Mouse (Mus musculus): ENCODE data around the gene S100a3. TPM values are rescaled to one million over a fixed set of nuclear protein-coding genes. Genes with fewer than 3 reads are reported as not detected.

The S100a3 gene
- not detected in 2 replicates for polyA plus RNA-seq (2016; fragmentation: Nextera tagmentation; extraction: Ambion mirVana)

GRCm38 (mm10) chr3:90560008-90560628 lies at the start of gene S100a3:
Gene S100a3, plus strand, starts transcription at chr3:90560578.
- Histone ChIP-seq H3K4me1 (peaks cover 8% of the 10 kb centered on the region), H3K27me3 (ENCODE audit: low read depth, poor library complexity, severe bottlenecking) (no peaks in the 10 kb centered on the region), H3K4me3 (no peak within 1 kb of the TSS), H3K36me3 (no peaks in the 10 kb centered on the region), H3K27ac (replicated peaks) (no peak within 1 kb of the TSS), H3K9me3 (replicated peaks) (no peaks in the 10 kb centered on the region)
- DNase-seq (ENCODE audit: low spot score) = no peak
- WGBS = 85% methylated on average over 6 of the region's 6 CpGs

- H3K9me3 ChIP-seq (replicated peaks) = no peaks in the 10 kb centered on the region
- DNase-seq (ENCODE audit: low spot score) = no peak
- peaks cover 36% of the 10 kb centered on the region for H3K4me1 ChIP-seq
- 83% methylated on average over 5 of the region's 5 CpGs for WGBS
- H3K4me3 ChIP-seq = no peak overlapping the region
- H3K27ac ChIP-seq (replicated peaks) = no peak overlapping the region
- peaks cover 5% of the 10 kb centered on the region for H3K36me3 ChIP-seq
- H3K27me3 ChIP-seq (ENCODE audit: low read depth, poor library complexity, severe bottlenecking) = peaks cover 54% of the 10 kb centered on the region
Measured at GRCm38 (mm10) chr3:90512276-90512675, 48.1 kb upstream of the S100a3 start.

- DNase-seq (ENCODE audit: low spot score) = no peak
- Histone ChIP-seq H3K4me1 (peaks cover 28% of the 10 kb centered on the region), H3K36me3 (no peaks in the 10 kb centered on the region), H3K27me3 (ENCODE audit: low read depth, poor library complexity, severe bottlenecking) (peaks cover 54% of the 10 kb centered on the region), H3K4me3 (no peak overlapping the region), H3K27ac (replicated peaks) (no peak overlapping the region), H3K9me3 (replicated peaks) (no peaks in the 10 kb centered on the region)
- WGBS = 79% methylated on average over 9 of the region's 9 CpGs
Measured at GRCm38 (mm10) chr3:90512948-90513642, 47.3 kb upstream of the S100a3 start.

GRCm38 (mm10) chr3:90513796-90514590 lies 46.4 kb upstream of the S100a3 start, which contains the start of the genes S100a1 and S100a13:
Gene S100a1, minus strand, starts transcription at chr3:90514392.
Gene S100a13, plus strand, starts transcription at chr3:90514435.
- Histone ChIP-seq H3K27ac (replicated peaks) (peak within 1 kb of the TSS; percentile 49; the same call in 1 of the 2 replicates), H3K36me3 (no peaks in the 10 kb centered on the region), H3K27me3 (ENCODE audit: low read depth, poor library complexity, severe bottlenecking) (peaks cover 54% of the 10 kb centered on the region), H3K4me1 (peaks cover 26% of the 10 kb centered on the region), H3K4me3 (peak within 1 kb of the TSS; percentile 57), H3K9me3 (replicated peaks) (no peaks in the 10 kb centered on the region)
- WGBS = 5% methylated on average over 25 of the region's 25 CpGs
- peak; percentile 43 for DNase-seq (ENCODE audit: low spot score)

DNA sequence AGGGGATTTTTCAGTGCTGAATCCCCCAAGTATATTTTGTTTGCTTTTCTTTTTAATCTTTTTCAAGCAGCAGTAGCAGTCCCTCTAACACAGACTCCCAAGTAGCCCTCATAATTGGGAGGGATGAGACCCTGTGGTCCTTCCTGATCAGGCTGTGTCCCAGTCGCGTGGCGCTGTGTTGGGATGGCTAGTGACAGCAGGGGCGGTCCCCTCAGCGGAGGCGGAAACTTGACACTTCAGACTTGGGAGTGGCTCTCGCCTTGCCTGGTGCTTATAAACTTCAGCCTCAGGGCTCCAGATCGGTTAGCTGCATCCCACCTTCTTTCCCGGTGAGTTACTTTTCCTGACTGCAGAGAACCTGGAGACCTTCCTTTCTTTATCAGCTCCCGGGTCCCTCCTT lies 45.7 kb upstream of the S100a3 start:
- Histone ChIP-seq H3K27me3 (ENCODE audit: low read depth, poor library complexity, severe bottlenecking) (peaks cover 54% of the 10 kb centered on the region), H3K27ac (replicated peaks) (peak overlapping the region; percentile 49; the same call in 1 of the 2 replicates), H3K4me1 (peaks cover 24% of the 10 kb centered on the region), H3K36me3 (no peaks in the 10 kb centered on the region), H3K4me3 (peak overlapping the region; percentile 57), H3K9me3 (replicated peaks) (no peaks in the 10 kb centered on the region)
- under 1% methylated on average over 10 of the region's 10 CpGs for whole genome bisulfite sequencing
- DNase-seq (ENCODE audit: low spot score) = peak; percentile 73

GRCm38 (mm10) chr3:90515242-90515641 lies 45.1 kb upstream of the S100a3 start:
- Histone ChIP-seq H3K27me3 (ENCODE audit: low read depth, poor library complexity, severe bottlenecking) (peaks cover 54% of the 10 kb centered on the region), H3K36me3 (no peaks in the 10 kb centered on the region), H3K4me3 (peak overlapping the region; percentile 57), H3K9me3 (replicated peaks) (no peaks in the 10 kb centered on the region), H3K4me1 (peaks cover 23% of the 10 kb centered on the region), H3K27ac (replicated peaks) (no peak overlapping the region)
- WGBS = 57% methylated on average over 1 of the region's 1 CpGs
- DNase-seq (ENCODE audit: low spot score) = no peak

DNA sequence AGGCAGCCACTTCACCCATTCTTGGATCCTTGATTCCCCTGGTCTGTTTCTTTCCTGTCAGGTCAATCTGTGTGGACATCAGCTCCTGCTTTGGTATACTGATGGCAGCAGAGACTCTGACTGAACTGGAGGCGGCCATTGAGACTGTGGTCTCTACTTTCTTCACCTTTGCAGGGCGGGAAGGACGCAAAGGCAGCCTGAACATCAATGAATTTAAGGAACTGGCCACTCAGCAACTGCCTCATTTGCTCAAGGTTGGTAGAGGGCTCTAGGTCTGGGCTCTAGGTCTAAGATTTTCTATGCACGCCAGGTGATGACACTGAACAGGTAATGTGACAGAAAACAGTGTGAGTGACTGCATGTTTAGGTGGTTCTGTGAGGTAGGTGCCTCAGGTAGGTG lies 44.6 kb upstream of the S100a3 start:
- Histone ChIP-seq H3K36me3 (no peaks in the 10 kb centered on the region), H3K27me3 (ENCODE audit: low read depth, poor library complexity, severe bottlenecking) (peaks cover 54% of the 10 kb centered on the region), H3K4me1 (peaks cover 23% of the 10 kb centered on the region), H3K27ac (replicated peaks) (no peak overlapping the region), H3K9me3 (replicated peaks) (no peaks in the 10 kb centered on the region), H3K4me3 (no peak overlapping the region)
- DNase-seq (ENCODE audit: low spot score) = no peak
- WGBS = 87% methylated on average over 4 of the region's 4 CpGs

DNA sequence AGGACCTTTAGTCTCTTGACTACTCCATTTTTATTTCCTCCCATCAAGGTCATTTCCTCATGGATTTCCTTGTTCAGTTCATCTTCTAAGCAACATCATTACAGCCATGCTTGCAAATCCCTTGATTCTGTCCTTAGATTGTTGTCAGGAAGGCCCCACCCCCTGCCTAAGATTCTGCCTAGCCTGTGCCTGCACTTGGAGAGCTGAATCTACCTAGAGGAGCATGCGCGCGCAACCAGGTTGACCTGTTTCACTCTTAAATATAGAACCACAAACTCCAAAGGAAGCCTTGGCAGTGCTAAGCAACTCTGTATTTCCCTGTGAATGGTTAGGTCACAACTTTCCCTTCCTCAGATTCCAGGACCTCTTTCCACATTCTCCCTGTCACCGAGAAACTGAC lies 42.7 kb upstream of the S100a3 start:
- WGBS = 87% methylated on average over 4 of the region's 4 CpGs

DNA sequence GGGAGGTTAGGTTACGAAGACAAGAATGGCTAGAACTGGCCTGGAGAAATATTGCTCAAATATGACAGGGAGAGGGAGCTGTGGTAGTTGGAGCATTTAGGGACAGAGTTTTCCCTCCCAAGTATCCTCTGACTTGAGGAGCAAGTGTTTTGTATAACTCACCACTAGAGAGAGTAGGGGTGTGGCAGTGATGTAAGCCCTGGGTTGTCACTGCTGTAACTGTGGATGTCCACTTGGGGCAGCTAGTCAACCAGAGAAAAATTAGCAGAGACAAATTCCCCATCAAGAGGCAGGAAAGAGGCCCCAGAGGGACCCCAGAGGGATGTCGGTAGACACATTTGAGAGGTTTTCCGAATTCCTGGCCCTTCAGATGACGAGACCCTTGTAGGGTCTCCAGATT lies 35.0 kb upstream of the S100a3 start:
- no peak overlapping the region for H3K4me3 ChIP-seq

More for the DNA sequence above, 42.7 kb upstream of the S100a3 start:
- Histone ChIP-seq H3K36me3 (no peaks in the 10 kb centered on the region), H3K27me3 (ENCODE audit: low read depth, poor library complexity, severe bottlenecking) (peaks cover 37% of the 10 kb centered on the region), H3K4me1 (peaks cover 23% of the 10 kb centered on the region), H3K9me3 (replicated peaks) (no peaks in the 10 kb centered on the region), H3K4me3 (no peak overlapping the region), H3K27ac (replicated peaks) (no peak overlapping the region)
- no peak for DNase-seq (ENCODE audit: low spot score)

DNA sequence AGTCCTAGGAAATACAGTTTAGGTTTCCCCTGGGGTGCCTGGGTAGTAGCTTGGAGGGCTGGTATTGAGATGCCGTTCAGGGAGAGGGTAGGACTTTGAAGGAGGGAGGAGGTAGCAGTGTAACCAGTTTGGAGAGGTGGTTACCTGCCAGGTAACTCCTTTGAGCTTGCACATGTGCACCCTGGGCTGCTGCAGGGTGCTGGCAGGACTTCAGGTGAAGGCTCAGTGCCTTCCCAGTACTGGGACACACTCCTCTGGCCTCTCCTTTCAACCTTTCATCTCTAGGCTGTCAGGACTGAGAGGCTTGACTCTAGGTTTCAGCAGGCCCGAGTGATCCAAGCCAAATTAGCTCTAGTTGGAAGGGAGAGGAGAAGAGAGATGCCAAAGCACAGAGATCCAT lies 34.3 kb upstream of the S100a3 start:
- Histone ChIP-seq H3K27me3 (ENCODE audit: low read depth, poor library complexity, severe bottlenecking) (no peaks in the 10 kb centered on the region), H3K4me1 (no peaks in the 10 kb centered on the region), H3K36me3 (no peaks in the 10 kb centered on the region), H3K4me3 (no peak overlapping the region), H3K9me3 (replicated peaks) (no peaks in the 10 kb centered on the region), H3K27ac (replicated peaks) (no peak overlapping the region)
- 75% methylated on average over 2 of the region's 2 CpGs for WGBS
- no peak for DNase-seq (ENCODE audit: low spot score)

More for the DNA sequence above, 35.0 kb upstream of the S100a3 start:
- 66% methylated on average over 4 of the region's 4 CpGs for WGBS
- H3K36me3 ChIP-seq = no peaks in the 10 kb centered on the region
- H3K27me3 ChIP-seq (ENCODE audit: low read depth, poor library complexity, severe bottlenecking) = no peaks in the 10 kb centered on the region
- H3K27ac ChIP-seq (replicated peaks) = no peak overlapping the region
- DNase-seq (ENCODE audit: low spot score) = no peak
- H3K9me3 ChIP-seq (replicated peaks) = no peaks in the 10 kb centered on the region
- H3K4me1 ChIP-seq = no peaks in the 10 kb centered on the region

- WGBS = 86% methylated on average over 5 of the region's 5 CpGs
Measured at GRCm38 (mm10) chr3:90526580-90526979, 33.8 kb upstream of the S100a3 start, which contains the start of gene S100a14. Gene S100a14, plus strand, starts transcription at chr3:90526856.

DNA sequence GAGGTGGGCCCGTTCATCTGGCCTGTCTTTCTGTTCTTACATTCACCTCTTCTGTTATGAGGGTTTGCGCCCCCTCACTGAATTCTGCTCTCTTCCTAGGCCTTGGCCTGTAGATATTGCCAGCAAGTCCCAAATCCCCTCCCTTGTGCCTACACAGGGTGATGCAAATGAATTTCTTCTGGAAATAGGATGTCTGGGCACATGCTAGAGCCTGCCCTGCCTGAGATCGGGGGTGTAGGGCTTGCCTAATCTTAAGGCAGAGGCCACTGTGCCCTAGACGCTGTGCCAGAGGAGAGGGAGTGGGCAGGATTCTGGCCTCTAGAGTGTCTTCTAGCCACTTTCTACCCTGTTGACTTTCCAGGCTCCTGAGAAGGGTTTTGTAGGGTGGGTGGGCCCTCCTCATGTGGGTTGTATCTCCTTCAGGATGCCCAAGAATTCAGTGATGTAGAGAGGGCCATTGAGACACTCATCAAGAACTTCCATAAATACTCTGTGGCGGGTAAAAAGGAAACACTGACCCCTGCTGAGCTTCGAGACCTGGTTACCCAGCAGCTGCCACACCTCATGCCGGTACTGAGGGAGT lies 33.0 kb upstream of the S100a3 start:
- 85% methylated on average over 7 of the region's 7 CpGs for WGBS
- Histone ChIP-seq H3K4me3 (no peak overlapping the region), H3K27ac (replicated peaks) (no peak overlapping the region), H3K27me3 (ENCODE audit: low read depth, poor library complexity, severe bottlenecking) (no peaks in the 10 kb centered on the region), H3K36me3 (no peaks in the 10 kb centered on the region), H3K9me3 (replicated peaks) (no peaks in the 10 kb centered on the region), H3K4me1 (no peaks in the 10 kb centered on the region)
- DNase-seq (ENCODE audit: low spot score) = no peak

More at GRCm38 (mm10) chr3:90526580-90526979, 33.8 kb upstream of the S100a3 start, which contains the start of gene S100a14:
- Histone ChIP-seq H3K9me3 (replicated peaks) (no peaks in the 10 kb centered on the region), H3K4me3 (no peak within 1 kb of the TSS), H3K27ac (replicated peaks) (no peak within 1 kb of the TSS), H3K36me3 (no peaks in the 10 kb centered on the region), H3K27me3 (ENCODE audit: low read depth, poor library complexity, severe bottlenecking) (no peaks in the 10 kb centered on the region), H3K4me1 (no peaks in the 10 kb centered on the region)
- DNase-seq (ENCODE audit: low spot score) = no peak

All from midbrain, embryonic 10.5 days (tissue).